In the genomic region with DNA sequence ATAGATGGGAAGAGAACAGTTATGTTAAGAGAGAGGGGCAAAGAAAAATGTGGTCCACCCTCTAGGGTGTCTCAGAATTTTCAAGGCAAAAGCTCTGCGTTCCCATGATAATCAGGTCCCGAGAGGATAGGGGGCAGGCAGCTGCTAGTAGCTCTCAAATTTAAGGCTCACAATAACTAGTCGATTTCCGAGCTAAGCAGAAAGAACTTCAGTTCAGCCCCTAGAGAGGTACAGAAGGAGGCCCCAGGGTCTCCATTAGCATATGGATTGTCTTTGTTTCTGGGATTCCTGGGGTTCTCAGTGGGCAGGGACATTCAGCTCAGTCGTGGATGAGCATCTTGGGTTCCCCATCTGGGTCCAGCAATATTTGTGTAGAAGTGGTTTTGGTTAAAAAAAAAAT, we compare ENCODE assay signal across 19 mouse cellular contexts.
A peak's percentile ranks its signal among the peaks of the same experiment; 100 is the strongest.
DNase-seq lines count a peak whose midpoint lies in the region; ATAC-seq lines count a peak whose summit lies in the region.
"Had no signal": no experiment of that assay in that cellular context is flagged by ENCODE, and none has a peak within 500 bp of the region (broad histone marks: within the 10 kb centered on the region; RNA-seq: fewer than 3 reads in every experiment).

No protein-coding gene starts in this region.

- ATAC-seq in forebrain, embryonic 14.5 days: 0 out of 2 replicates have a peak, but pooled peaks have one; percentile 10
- no peak for ATAC-seq in forebrain, embryonic 16.5 days
- ATAC-seq in midbrain, embryonic 12.5 days (ENCODE audit: low FRiP score, low read depth): no peak
- ATAC-seq in midbrain, embryonic 16.5 days: no peak
- ATAC-seq: inflammation-experienced regulatory T-cells, adult 6 months; intestine, postnatal 0 days had no signal

- H3K36me3 ChIP-seq in forebrain, embryonic 14.5 days (ENCODE audit: control insufficient read depth, insufficient read depth, low read length): no peaks in the 10 kb centered on the region
- H3K36me3 ChIP-seq in forebrain, embryonic 16.5 days (ENCODE audit: control insufficient read depth, insufficient read depth): no peaks in the 10 kb centered on the region
- no peaks in the 10 kb centered on the region for H3K36me3 ChIP-seq in midbrain, embryonic 12.5 days
- H3K36me3 ChIP-seq in midbrain, embryonic 16.5 days (ENCODE audit: control insufficient read depth, insufficient read depth, low read length): no peaks in the 10 kb centered on the region
- H3K36me3 ChIP-seq: embryonic facial prominence, embryonic 13.5 days; hindbrain, embryonic 15.5 days had no signal

- H3K27ac ChIP-seq in forebrain, embryonic 14.5 days (ENCODE audit: low read depth, low read length): no peak overlapping the region
- no peak overlapping the region for H3K27ac ChIP-seq in forebrain, embryonic 16.5 days (ENCODE audit: low read length)
- 0 out of 2 replicates have a peak overlapping the region, but pooled peaks have one; percentile 10 for H3K27ac ChIP-seq in midbrain, embryonic 12.5 days (replicated peaks)
- no peak overlapping the region for H3K27ac ChIP-seq in midbrain, embryonic 16.5 days (ENCODE audit: low read length)
- H3K27ac ChIP-seq: embryonic facial prominence, embryonic 13.5 days; heart, adult 2 months; hindbrain, embryonic 15.5 days had no signal

- H3K9ac ChIP-seq in forebrain, embryonic 14.5 days (ENCODE audit: low read length): no peak overlapping the region
- no peak overlapping the region for H3K9ac ChIP-seq in forebrain, embryonic 16.5 days (replicated peaks; ENCODE audit: low read depth, low read length)
- H3K9ac ChIP-seq in midbrain, embryonic 12.5 days (replicated peaks): no peak overlapping the region
- H3K9ac ChIP-seq in midbrain, embryonic 16.5 days (ENCODE audit: low read depth, low read length): no peak overlapping the region
- H3K9ac ChIP-seq: embryonic facial prominence, embryonic 13.5 days; hindbrain, embryonic 15.5 days had no signal

- 0 out of 2 replicates have a peak, but pooled peaks cover 11% of the 10 kb centered on the region for H3K27me3 ChIP-seq in forebrain, embryonic 14.5 days (replicated peaks; ENCODE audit: control insufficient read depth, insufficient read depth, low read length)
- no peaks in the 10 kb centered on the region for H3K27me3 ChIP-seq in forebrain, embryonic 16.5 days (replicated peaks; ENCODE audit: control insufficient read depth, insufficient read depth, low read length)
- peaks cover 88% of the 10 kb centered on the region for H3K27me3 ChIP-seq in midbrain, embryonic 12.5 days
- H3K27me3 ChIP-seq in midbrain, embryonic 16.5 days (ENCODE audit: control insufficient read depth, insufficient read depth, low read depth, low read length): peaks cover 29% of the 10 kb centered on the region

- peak; percentile 37 for DNase-seq in forebrain, embryonic 14.5 days (ENCODE audit: low spot score)
- peak; percentile 80 for DNase-seq in ES-CJ7 (ENCODE audit: low read depth, low spot score)
- DNase-seq in cerebellum, postnatal 25 days: no peak
- DNase-seq in embryo, embryonic 10 days (ENCODE audit: low spot score): no peak
- DNase-seq: adrenal gland, adult 8-10 months; adrenal gland, postnatal 36 days; cerebellum, adult 2 months; cerebellum, postnatal 10 days; gastrocnemius, postnatal 10 days; heart, adult 2 months; kidney, adult 8-10 months had no signal

- 6% methylated on average over 5 of the region's 5 CpGs for WGBS in forebrain, embryonic 14.5 days
- 5% methylated on average over 5 of the region's 5 CpGs for WGBS in forebrain, embryonic 16.5 days
- WGBS in midbrain, embryonic 12.5 days: 5% methylated on average over 5 of the region's 5 CpGs
- 10% methylated on average over 5 of the region's 5 CpGs for WGBS in midbrain, embryonic 16.5 days

- H3K4me1 ChIP-seq in forebrain, embryonic 14.5 days (ENCODE audit: control insufficient read depth, insufficient read depth, low read length): peaks cover 16% of the 10 kb centered on the region
- H3K4me1 ChIP-seq in forebrain, embryonic 16.5 days (replicated peaks; ENCODE audit: control insufficient read depth, insufficient read depth, low read length): peaks cover 17% of the 10 kb centered on the region
- H3K4me1 ChIP-seq in midbrain, embryonic 12.5 days: peaks cover 24% of the 10 kb centered on the region
- peaks cover 17% of the 10 kb centered on the region for H3K4me1 ChIP-seq in midbrain, embryonic 16.5 days (ENCODE audit: control insufficient read depth, insufficient read depth, low read length)

- no peak overlapping the region for H3K4me3 ChIP-seq in forebrain, embryonic 14.5 days (ENCODE audit: low read depth, low read length)
- no peak overlapping the region for H3K4me3 ChIP-seq in forebrain, embryonic 16.5 days (replicated peaks; ENCODE audit: low read length)
- no peak overlapping the region for H3K4me3 ChIP-seq in midbrain, embryonic 12.5 days
- H3K4me3 ChIP-seq in midbrain, embryonic 16.5 days (ENCODE audit: low read depth, low read length): no peak overlapping the region
- H3K4me3 ChIP-seq: embryonic facial prominence, embryonic 13.5 days; heart, adult 2 months; hindbrain, embryonic 15.5 days had no signal

- no peak overlapping the region; the same call in 1 of the 2 replicates for H3K4me2 ChIP-seq in forebrain, embryonic 14.5 days (ENCODE audit: low read length)
- no peak overlapping the region for H3K4me2 ChIP-seq in forebrain, embryonic 16.5 days (ENCODE audit: low read length)
- H3K4me2 ChIP-seq in midbrain, embryonic 12.5 days (replicated peaks): peak overlapping the region; percentile 27
- no peak overlapping the region for H3K4me2 ChIP-seq in midbrain, embryonic 16.5 days (ENCODE audit: low read length)
- H3K4me2 ChIP-seq: embryonic facial prominence, embryonic 13.5 days; heart, embryonic 11.5 days; hindbrain, embryonic 15.5 days had no signal

- H3K9me3 ChIP-seq in forebrain, embryonic 14.5 days (replicated peaks; ENCODE audit: control insufficient read depth, low read length): no peaks in the 10 kb centered on the region
- H3K9me3 ChIP-seq in forebrain, embryonic 16.5 days (ENCODE audit: control insufficient read depth, low read length): no peaks in the 10 kb centered on the region
- no peaks in the 10 kb centered on the region for H3K9me3 ChIP-seq in midbrain, embryonic 12.5 days
- no peaks in the 10 kb centered on the region for H3K9me3 ChIP-seq in midbrain, embryonic 16.5 days (replicated peaks; ENCODE audit: control insufficient read depth, low read length, poor library complexity, severe bottlenecking)
- H3K9me3 ChIP-seq: embryonic facial prominence, embryonic 13.5 days; hindbrain, embryonic 15.5 days had no signal

Comparison
In these comparisons a context has a peak if more than half of its experiments do, and no peak if none do; other contexts are left out.
1. DNase-seq: peak in forebrain, embryonic 14.5 days (single experiment) and ES-CJ7 (single experiment); none in cerebellum, postnatal 25 days (0 of 2) and embryo, embryonic 10 days (single experiment).